Mouse (Mus musculus) ES-Bruce4 (cell line): ENCODE measurements at regions not wholly inside any gene's neighbourhood (a gene's known extent, or its start where the extent isn't known, plus 50 kb on each side); places are given as distances from the start of the nearest gene placed in this dataset.

ENCODE experiments used
- H3K27ac ChIP-seq: 2 replicates; pipeline ENCODE4 v1.5.1; 2012; ENCODE audit warnings: low read length, inconsistent platforms; ENCODE audit not compliant: insufficient read depth
- H3K27me3 ChIP-seq: 2 replicates; pipeline ENCODE4 v1.6.1; 2012; ENCODE audit warnings: mild to moderate bottlenecking, low read length, inconsistent platforms; ENCODE audit not compliant: control insufficient read depth, poor library complexity, insufficient read depth, severe bottlenecking
- H3K36me3 ChIP-seq: 2 replicates; pipeline ENCODE4 v1.6.1; 2012; ENCODE audit warnings: inconsistent platforms, mild to moderate bottlenecking, low read length, moderate library complexity; ENCODE audit not compliant: control insufficient read depth, poor library complexity, insufficient read depth, severe bottlenecking
- H3K4me1 ChIP-seq: one replicate; pipeline ENCODE4 v1.8.1; 2011; ENCODE audit warnings: low read length; ENCODE audit not compliant: control insufficient read depth, insufficient read depth
- H3K4me3 ChIP-seq: 2 replicates; pipeline ENCODE4 v1.5.1; 2011; ENCODE audit warnings: low read depth, mild to moderate bottlenecking, low read length
- H3K9ac ChIP-seq: 2 replicates; pipeline ENCODE4 v1.6.1; 2012; ENCODE audit warnings: low read depth, mild to moderate bottlenecking, inconsistent platforms; ENCODE audit not compliant: poor library complexity, severe bottlenecking
- H3K9me3 ChIP-seq: replicated peaks from 2 replicates; pipeline ENCODE4 v1.6.1; 2012; ENCODE audit warnings: mild to moderate bottlenecking, low read length, inconsistent platforms; ENCODE audit not compliant: control insufficient read depth, poor library complexity, insufficient read depth, severe bottlenecking
- CTCF ChIP-seq: IDR thresholded peaks from one replicate; pipeline ENCODE4 v1.8.1; 2011; ENCODE audit warnings: low read depth, low read length
- EP300 ChIP-seq: IDR thresholded peaks from 2 replicates; pipeline ENCODE4 v1.6.1; 2011; ENCODE audit warnings: low read depth, low read length; ENCODE audit not compliant: insufficient read depth
- POLR2A ChIP-seq: IDR thresholded peaks from one replicate; pipeline ENCODE4 v1.8.1; 2011; ENCODE audit warnings: low read length; ENCODE audit not compliant: insufficient read depth

DNA sequence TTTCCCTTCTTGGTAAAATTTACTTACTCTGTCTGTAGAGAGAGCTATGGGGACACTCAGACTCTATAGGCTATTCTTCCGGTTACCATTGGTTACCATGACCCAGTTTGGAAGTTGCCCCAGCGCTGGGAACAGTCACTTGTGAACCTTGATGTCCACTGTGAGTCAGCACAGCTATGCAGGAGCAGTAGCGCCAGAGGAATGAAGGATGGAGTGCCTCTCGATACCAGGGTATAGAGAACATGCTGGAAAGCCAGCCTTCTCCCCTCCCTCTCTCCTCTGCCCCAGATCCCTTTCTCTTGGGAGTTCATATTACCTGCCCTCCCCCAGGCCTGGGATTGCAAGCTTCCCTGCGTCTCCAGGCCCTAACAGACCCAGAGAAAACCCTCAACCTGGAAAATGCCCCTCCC, 141.8 kb downstream of the Zfp36l1 start:
- Histone ChIP-seq H3K4me3 (no peak overlapping the region), H3K9me3 (no peaks in the 10 kb centered on the region), H3K9ac (no peak overlapping the region), H3K36me3 (no peaks in the 10 kb centered on the region), H3K27me3 (no peaks in the 10 kb centered on the region), H3K4me1 (peaks cover 13% of the 10 kb centered on the region), H3K27ac (no peak overlapping the region)
- no peak for TF ChIP-seq CTCF
- TF ChIP-seq POLR2A: no peak
- no peak for TF ChIP-seq EP300

DNA sequence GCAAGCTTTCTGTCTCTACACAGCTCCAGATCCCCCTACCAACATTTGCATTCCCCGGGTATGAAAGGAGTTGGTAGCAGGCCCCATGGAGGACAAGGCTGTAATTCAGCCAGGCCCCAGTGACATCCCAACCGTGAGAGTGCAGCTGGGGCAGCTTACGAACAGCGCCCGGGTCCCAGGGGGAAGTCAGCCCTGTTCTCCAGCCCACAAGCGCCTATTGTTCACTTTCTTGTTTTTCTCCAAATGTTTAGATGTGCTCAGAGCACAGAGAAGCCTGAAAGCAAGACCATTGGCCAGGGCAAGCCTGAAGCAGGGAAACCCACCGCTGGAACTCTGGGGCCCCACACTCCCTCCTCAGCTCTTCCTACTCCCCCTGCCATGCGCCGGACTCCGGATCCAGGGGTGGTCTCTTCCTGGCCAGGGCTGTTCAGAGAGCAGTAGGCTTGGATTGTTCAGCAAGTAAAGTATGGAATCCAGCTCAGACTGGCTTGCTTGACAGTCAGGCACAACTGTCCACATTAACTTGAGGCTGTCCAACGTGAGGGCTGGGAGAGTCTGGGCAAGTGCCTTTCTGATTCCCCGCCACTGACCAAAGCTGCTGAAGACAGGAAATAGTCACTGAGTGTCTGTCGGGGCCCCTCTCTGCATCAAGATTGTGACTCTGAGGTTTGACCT, 142.4 kb downstream of the Zfp36l1 start:
- no peak overlapping the region for H3K27ac ChIP-seq
- H3K4me3 ChIP-seq: no peak overlapping the region
- H3K4me1 ChIP-seq: peaks cover 9% of the 10 kb centered on the region
- H3K9ac ChIP-seq: no peak overlapping the region
- no peaks in the 10 kb centered on the region for H3K27me3 ChIP-seq
- TF ChIP-seq POLR2A (no peak), CTCF (no peak), EP300 (no peak)
- no peaks in the 10 kb centered on the region for H3K36me3 ChIP-seq
- H3K9me3 ChIP-seq: no peaks in the 10 kb centered on the region

DNA sequence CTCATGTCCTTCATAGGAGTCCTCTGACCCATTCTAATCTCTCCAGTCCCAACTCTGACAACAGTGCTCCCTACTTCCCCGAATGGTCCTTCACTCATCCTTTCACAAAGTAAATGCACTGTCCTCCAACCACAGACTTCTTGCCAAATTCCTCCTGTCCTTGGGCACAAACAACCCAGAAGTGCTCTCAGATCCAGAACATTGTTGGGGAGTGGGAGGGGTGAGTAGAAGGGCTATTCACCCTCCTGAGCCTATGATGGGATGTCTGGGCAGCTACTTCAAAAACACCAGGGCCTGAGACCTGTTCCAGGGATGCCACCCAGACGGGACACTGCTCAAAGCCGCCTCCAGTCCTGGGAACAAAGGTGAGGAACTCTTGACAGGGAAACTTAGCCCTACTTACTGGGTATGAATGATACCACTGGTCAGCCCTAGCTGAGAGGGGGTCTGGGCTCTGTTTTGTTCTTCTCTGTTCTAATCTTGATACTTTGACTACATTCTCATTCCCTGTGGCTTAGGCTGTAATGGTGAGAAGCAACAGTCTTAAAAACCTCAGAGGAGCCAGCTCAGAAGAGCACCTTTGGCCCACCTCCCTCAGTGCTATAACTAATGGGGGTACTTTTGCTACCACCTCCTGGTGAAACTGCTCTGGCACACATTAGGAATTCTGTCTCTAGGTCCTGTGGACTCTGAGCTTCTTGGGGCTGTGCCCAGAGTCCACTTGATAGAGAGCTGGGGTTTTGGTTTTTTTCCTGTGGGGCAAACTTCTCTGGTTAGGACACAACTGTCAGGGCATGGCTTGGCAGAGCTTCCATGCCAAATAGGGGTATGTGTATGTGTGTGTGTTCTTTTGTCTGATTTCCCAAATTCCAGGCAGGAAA, 143.2 kb downstream of the Zfp36l1 start:
- Histone ChIP-seq H3K4me1 (peaks cover 9% of the 10 kb centered on the region), H3K36me3 (no peaks in the 10 kb centered on the region), H3K4me3 (no peak overlapping the region), H3K27ac (no peak overlapping the region), H3K9me3 (no peaks in the 10 kb centered on the region), H3K27me3 (no peaks in the 10 kb centered on the region), H3K9ac (no peak overlapping the region)
- TF ChIP-seq POLR2A (no peak), CTCF (no peak), EP300 (no peak)

DNA sequence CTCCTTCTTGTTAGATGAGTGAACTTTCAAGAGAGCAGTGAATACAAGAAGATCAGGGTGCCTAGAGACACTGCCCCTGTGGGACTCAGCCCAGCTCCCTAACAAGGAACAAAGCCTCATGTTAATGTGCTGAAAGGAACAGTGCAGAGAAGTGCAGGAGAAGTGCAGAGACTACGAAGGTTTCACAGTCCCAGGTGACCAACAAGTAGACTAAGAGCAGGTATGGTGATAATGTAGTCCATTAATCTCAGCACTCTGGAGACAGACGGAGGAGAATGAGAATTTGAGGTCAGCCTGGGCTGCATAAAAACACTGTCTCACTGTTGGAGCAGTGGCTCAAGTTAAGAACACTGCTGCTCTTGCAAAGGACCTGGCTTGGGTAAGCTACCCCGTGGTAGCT, 144.1 kb downstream of the Zfp36l1 start:
- Histone ChIP-seq H3K4me1 (peaks cover 7% of the 10 kb centered on the region), H3K27me3 (no peaks in the 10 kb centered on the region), H3K36me3 (no peaks in the 10 kb centered on the region), H3K27ac (no peak overlapping the region), H3K9ac (no peak overlapping the region), H3K9me3 (no peaks in the 10 kb centered on the region), H3K4me3 (no peak overlapping the region)
- no peak for TF ChIP-seq POLR2A
- TF ChIP-seq CTCF: no peak
- TF ChIP-seq EP300: no peak

DNA sequence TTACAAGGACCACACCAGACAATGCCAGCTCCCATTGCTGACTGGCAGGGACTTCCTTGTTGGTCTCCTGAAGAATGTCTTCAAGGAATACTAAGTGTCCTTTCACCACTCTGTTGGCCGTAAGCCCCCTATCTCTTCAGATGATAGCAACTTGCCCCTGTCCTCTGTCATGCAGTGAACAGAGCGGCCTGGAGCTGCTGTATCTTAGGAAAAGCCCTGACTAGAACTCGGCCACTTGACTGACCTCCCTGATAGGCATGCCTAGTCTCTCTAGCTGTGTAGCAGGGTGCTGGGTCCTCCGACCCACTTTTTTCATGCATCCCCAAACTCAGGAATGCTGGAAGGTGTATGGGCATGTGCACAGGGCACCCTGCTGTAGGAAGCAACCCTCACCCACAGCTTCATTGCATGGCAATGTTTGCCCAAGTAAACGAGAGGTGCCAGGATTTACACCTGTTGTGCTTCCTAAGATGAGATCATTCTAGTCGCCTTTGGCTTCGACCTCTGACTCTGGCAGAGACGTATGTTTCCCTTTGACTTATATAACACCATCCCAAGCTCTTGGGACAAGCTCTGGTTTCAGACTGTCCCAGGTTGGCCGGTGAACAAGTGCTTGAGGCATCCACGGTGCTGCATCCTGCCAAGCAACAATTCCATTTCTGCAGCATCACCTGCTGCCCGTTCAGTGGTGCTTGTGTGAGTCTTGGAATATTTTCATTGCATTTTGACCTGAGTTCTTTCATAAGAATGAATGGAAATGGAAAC, 145.1 kb downstream of the Zfp36l1 start:
- no peaks in the 10 kb centered on the region for H3K9me3 ChIP-seq
- no peaks in the 10 kb centered on the region for H3K36me3 ChIP-seq
- no peaks in the 10 kb centered on the region for H3K27me3 ChIP-seq
- H3K4me1 ChIP-seq: peaks cover 7% of the 10 kb centered on the region
- TF ChIP-seq POLR2A (no peak), EP300 (no peak), CTCF (no peak)
- no peak overlapping the region for H3K4me3 ChIP-seq
- no peak overlapping the region for H3K9ac ChIP-seq
- H3K27ac ChIP-seq: no peak overlapping the region
